Mouse (Mus musculus) kidney, postnatal 0 days (tissue): ENCODE data around the gene Gm28230. TPM values are rescaled to one million over a fixed set of nuclear protein-coding genes. Genes with fewer than 3 reads are reported as not detected.

Experiments used
- ATAC-seq: fragments of 200-750 bp; cut with Nextera tagmentation; replicated peaks from 2 replicates; pipeline ENCODE4 v1.8.0; 2017; ENCODE audit warnings: low read depth, moderate number of reproducible peaks, moderate TSS enrichment, moderate library complexity; ENCODE audit not compliant: low FRiP score
- DNase-seq: peaks from one replicate; pipeline ENCODE4 v3.0.0-alpha.2; 2016; ENCODE audit warnings: low spot score
- H3K27ac ChIP-seq: fragments of 300-500 bp; sonication (generic); 2 replicates; pipeline ENCODE4 v1.5.1; 2014; ENCODE audit warnings: mild to moderate bottlenecking
- H3K27me3 ChIP-seq: fragments of 300-500 bp; sonication (generic); 2 replicates; pipeline ENCODE4 v1.6.1; 2014; ENCODE audit warnings: low read length, mixed read lengths; ENCODE audit not compliant: insufficient read depth
- H3K36me3 ChIP-seq: fragments of 300-500 bp; sonication (generic); 2 replicates; pipeline ENCODE4 v1.6.1; 2014; ENCODE audit warnings: low read length, mixed read lengths; ENCODE audit not compliant: insufficient read depth
- H3K4me1 ChIP-seq: fragments of 300-500 bp; sonication (generic); replicated peaks from 2 replicates; pipeline ENCODE4 v1.6.1; 2014; ENCODE audit warnings: antibody characterized with exemption, low read length, mixed read lengths; ENCODE audit not compliant: insufficient read depth
- H3K4me2 ChIP-seq: fragments of 300-500 bp; sonication (generic); 2 replicates; pipeline ENCODE4 v1.6.1; 2014; ENCODE audit warnings: mild to moderate bottlenecking, low read length, moderate library complexity, mixed read lengths
- H3K4me3 ChIP-seq: fragments of 300-500 bp; sonication (generic); replicated peaks from 2 replicates; pipeline ENCODE4 v1.5.1; 2014; ENCODE audit warnings: low read depth, low read length
- H3K9ac ChIP-seq: fragments of 300-500 bp; sonication (generic); 2 replicates; pipeline ENCODE4 v1.6.1; 2014; ENCODE audit warnings: low read depth, low read length
- H3K9me3 ChIP-seq: fragments of 300-500 bp; sonication (generic); replicated peaks from 2 replicates; pipeline ENCODE4 v1.6.1; 2016; ENCODE audit warnings: low read length, inconsistent platforms, mixed read lengths
- CTCF ChIP-seq: IDR thresholded peaks from 2 replicates; pipeline ENCODE4 v1.5.1; 2016; ENCODE audit warnings: antibody characterized with exemption, low read depth, mild to moderate bottlenecking, moderate library complexity
- WGBS: fragments of 180-500 bp; shearing (Covaris S2); extraction: QIAGEN DNeasy Blood & Tissue Kit; methylation state at CpG from one replicate; pipeline ENCODE4 v1.1.7; 2014; 5-methylcytosine and 5-hydroxymethylcytosine counted together
- polyA plus RNA-seq: library from polyadenylated mRNA; unstranded; fragments of >200 nt; fragmentation: Nextera tagmentation; extraction: Ambion mirVana; gene quantifications from 2 replicates; pipeline ENCODE4 v1.2.1, GENCODE M21; 2015

Gm28230 gene
- polyA plus RNA-seq, 1 experiment from 2014 or later: 1.3 TPM

- WGBS: 3% methylated on average over 17 of the region's 17 CpGs
- peaks cover 18% of the 10 kb centered on the region for H3K4me1 ChIP-seq
- H3K4me3 ChIP-seq: peak overlapping the region; percentile 91
These were observed 27.5 kb upstream of the Gm28230 start for GRCm38 (mm10) chr2:74699053-74699430.

GRCm38 (mm10) chr2:74699664-74700545 lies 26.6 kb upstream of the Gm28230 start:
- H3K9me3 ChIP-seq: no peaks in the 10 kb centered on the region
- ATAC-seq (no peak), DNase-seq (no peak)
- H3K9ac ChIP-seq: peak overlapping the region; percentile 100
- H3K4me2 ChIP-seq: peak overlapping the region; percentile 90
- peak overlapping the region; percentile 91 for H3K4me3 ChIP-seq
- H3K36me3 ChIP-seq: no peaks in the 10 kb centered on the region
- 19% methylated on average over 23 of the region's 23 CpGs for WGBS
- no peak for TF ChIP-seq CTCF
- H3K27ac ChIP-seq: peak overlapping the region; percentile 98
- H3K4me1 ChIP-seq: peaks cover 18% of the 10 kb centered on the region
- H3K27me3 ChIP-seq: no peaks in the 10 kb centered on the region

More at GRCm38 (mm10) chr2:74699053-74699430, 27.5 kb upstream of the Gm28230 start:
- Histone ChIP-seq H3K9ac (peak overlapping the region; percentile 100), H3K9me3 (no peaks in the 10 kb centered on the region), H3K4me2 (peak overlapping the region; percentile 90), H3K27ac (peak overlapping the region; percentile 98), H3K27me3 (no peaks in the 10 kb centered on the region), H3K36me3 (no peaks in the 10 kb centered on the region)
- DNase-seq (no peak), ATAC-seq (no peak)
- no peak for TF ChIP-seq CTCF

GRCm38 (mm10) chr2:74700546-74701112 lies 25.9 kb upstream of the Gm28230 start:
- peak overlapping the region; percentile 98 for H3K27ac ChIP-seq
- TF ChIP-seq CTCF: no peak
- no peaks in the 10 kb centered on the region for H3K27me3 ChIP-seq

GRCm38 (mm10) chr2:74701949-74702819 lies 24.3 kb upstream of the Gm28230 start:
- H3K4me2 ChIP-seq: peak overlapping the region; percentile 90
- 13% methylated on average over 17 of the region's 17 CpGs for WGBS
- peaks cover 12% of the 10 kb centered on the region for H3K4me1 ChIP-seq
- 0 out of 2 replicates have a peak overlapping the region, but pooled peaks have one; percentile 35 for H3K9ac ChIP-seq
- H3K27ac ChIP-seq: peak overlapping the region; percentile 100
- H3K36me3 ChIP-seq: no peaks in the 10 kb centered on the region
- 0 out of 2 replicates have a peak overlapping the region, but pooled peaks have one; percentile 11 for H3K4me3 ChIP-seq
- no peaks in the 10 kb centered on the region for H3K27me3 ChIP-seq
- DNase-seq (peak; percentile 93), ATAC-seq (no peak)
- no peaks in the 10 kb centered on the region for H3K9me3 ChIP-seq
- peak; percentile 94 for TF ChIP-seq CTCF

More at GRCm38 (mm10) chr2:74700546-74701112, 25.9 kb upstream of the Gm28230 start:
- no peak for ATAC-seq
- Histone ChIP-seq H3K4me1 (peaks cover 14% of the 10 kb centered on the region), H3K4me3 (peak overlapping the region; percentile 91), H3K4me2 (peak overlapping the region; percentile 90), H3K9ac (peak overlapping the region; percentile 100), H3K9me3 (no peaks in the 10 kb centered on the region), H3K36me3 (no peaks in the 10 kb centered on the region)
- no peak for DNase-seq
- 17% methylated on average over 22 of the region's 22 CpGs for WGBS

GRCm38 (mm10) chr2:74702820-74703219 lies 23.7 kb upstream of the Gm28230 start:
- H3K4me2 ChIP-seq: peak overlapping the region; percentile 81
- H3K27ac ChIP-seq: peak overlapping the region; percentile 100
- TF ChIP-seq CTCF: no peak
- H3K9ac ChIP-seq: 0 out of 2 replicates have a peak overlapping the region, but pooled peaks have one; percentile 4
- no peaks in the 10 kb centered on the region for H3K27me3 ChIP-seq
- H3K9me3 ChIP-seq: no peaks in the 10 kb centered on the region
- WGBS: 48% methylated on average over 6 of the region's 6 CpGs
- ATAC-seq (no peak), DNase-seq (no peak)
- no peaks in the 10 kb centered on the region for H3K36me3 ChIP-seq
- peaks cover 12% of the 10 kb centered on the region for H3K4me1 ChIP-seq
- peak overlapping the region; percentile 89; the same call in 1 of the 2 replicates for H3K4me3 ChIP-seq
